In genomic region chr4:136129842-136130241, GRCm38 (mm10) we compare ENCODE assay signal across 22 mouse cellular contexts. TPM values are rescaled to one million over a fixed set of nuclear protein-coding genes. Genes with fewer than 3 reads are reported as not detected.
A peak's percentile ranks its signal among the peaks of the same experiment; 100 is the strongest.
DNase-seq lines count a peak whose midpoint lies in the region; ATAC-seq and TF ChIP-seq lines count a peak whose summit lies in the region.
"Had no signal": no experiment of that assay in that cellular context is flagged by ENCODE, and none has a peak within 500 bp of the region (broad histone marks: within the 10 kb centered on the region; RNA-seq: fewer than 3 reads in every experiment).

No protein-coding gene starts in this region.

- peaks cover 4% of the 10 kb centered on the region; the same call in 1 of the 2 replicates for H3K4me1 ChIP-seq in kidney, adult 2 months (ENCODE audit: control insufficient read depth, insufficient read depth, low read length)
- peaks cover 44% of the 10 kb centered on the region for H3K4me1 ChIP-seq in midbrain, embryonic 10.5 days
- peaks cover 19% of the 10 kb centered on the region for H3K4me1 ChIP-seq in midbrain, embryonic 11.5 days (ENCODE audit: control insufficient read depth, insufficient read depth, low read length)

- TF ChIP-seq CTCF in kidney, adult 2 months (conservative IDR thresholded peaks at IDR 0.05; ENCODE audit: insufficient read depth, insufficient read length, low read depth, low read length), result 0 out of 2 replicates have a peak, but pooled peaks have one; percentile 9

- no peak overlapping the region for H3K4me3 ChIP-seq in kidney, adult 2 months (ENCODE audit: insufficient read depth, low read depth, low read length)
- H3K4me3 ChIP-seq in midbrain, embryonic 10.5 days, result no peak overlapping the region
- H3K4me3 ChIP-seq in midbrain, embryonic 11.5 days (ENCODE audit: low read depth, low read length), result no peak overlapping the region
- H3K4me3 ChIP-seq: embryonic facial prominence, embryonic 15.5 days; heart, embryonic 15.5 days; limb, embryonic 12.5 days; liver, embryonic 15.5 days; neural tube, embryonic 12.5 days had no signal

- peaks cover 9% of the 10 kb centered on the region for H3K9me3 ChIP-seq in midbrain, embryonic 10.5 days (replicated peaks)
- H3K9me3 ChIP-seq in midbrain, embryonic 11.5 days (ENCODE audit: control insufficient read depth, low read length), result peaks cover 3% of the 10 kb centered on the region; the same call in 1 of the 2 replicates
- H3K9me3 ChIP-seq: embryonic facial prominence, embryonic 15.5 days; heart, embryonic 15.5 days; liver, embryonic 15.5 days; neural tube, embryonic 12.5 days had no signal

- TF ChIP-seq POLR2A in kidney, adult 2 months (IDR thresholded peaks at IDR 0.05; ENCODE audit: low read depth, low read length), result no peak

- DNase-seq in kidney, adult 2 months, result no peak
- DNase-seq in kidney, postnatal 10 days, result no peak
- no peak for DNase-seq in midbrain, embryonic 10.5 days (ENCODE audit: low spot score)
- no peak for DNase-seq in midbrain, embryonic 11.5 days (ENCODE audit: low spot score, missing footprints)
- DNase-seq in R1 (ENCODE audit: low read depth, low spot score), result peak; percentile 67
- peak; percentile 41 for DNase-seq in testis, postnatal 10 days (ENCODE audit: low spot score)
- DNase-seq: adrenal gland, postnatal 36 days; cerebellum, adult 2 months; cerebellum, postnatal 36 days; heart, adult 11 months; kidney, adult 8-10 months; kidney, postnatal 4 days; lung, postnatal 36 days; right cerebral cortex, adult 18-20 months; thymus, adult 18-20 months had no signal

- no peaks in the 10 kb centered on the region for H3K27me3 ChIP-seq in kidney, adult 2 months (replicated peaks; ENCODE audit: control insufficient read depth, insufficient read depth, low read length)
- no peaks in the 10 kb centered on the region for H3K27me3 ChIP-seq in midbrain, embryonic 10.5 days (ENCODE audit: low read depth, poor library complexity, severe bottlenecking)
- H3K27me3 ChIP-seq in midbrain, embryonic 11.5 days (ENCODE audit: control insufficient read depth, insufficient read depth, low read length), result no peaks in the 10 kb centered on the region
- H3K27me3 ChIP-seq: embryonic facial prominence, embryonic 15.5 days; heart, embryonic 15.5 days; limb, embryonic 12.5 days; neural tube, embryonic 12.5 days; Patski had no signal

- ATAC-seq in midbrain, embryonic 11.5 days (ENCODE audit: low FRiP score), result no peak
- no peak for ATAC-seq in activated CD4-positive, CD25-positive, alpha-beta regulatory T cell, adult 4 months
- ATAC-seq: Patski had no signal

- H3K36me3 ChIP-seq in kidney, adult 2 months (ENCODE audit: control insufficient read depth, insufficient read depth, low read length), result no peaks in the 10 kb centered on the region
- no peaks in the 10 kb centered on the region for H3K36me3 ChIP-seq in midbrain, embryonic 10.5 days
- no peaks in the 10 kb centered on the region for H3K36me3 ChIP-seq in midbrain, embryonic 11.5 days (ENCODE audit: control insufficient read depth, insufficient read depth, low read length)
- H3K36me3 ChIP-seq: embryonic facial prominence, embryonic 15.5 days; heart, embryonic 15.5 days; limb, embryonic 12.5 days; liver, embryonic 15.5 days; neural tube, embryonic 12.5 days had no signal

- no peak overlapping the region for H3K27ac ChIP-seq in kidney, adult 2 months (ENCODE audit: insufficient read depth, low read depth, low read length)
- 0 out of 2 replicates have a peak overlapping the region, but pooled peaks have one; percentile 67 for H3K27ac ChIP-seq in midbrain, embryonic 10.5 days (replicated peaks)
- no peak overlapping the region for H3K27ac ChIP-seq in midbrain, embryonic 11.5 days (ENCODE audit: low read depth, low read length)
- H3K27ac ChIP-seq: embryonic facial prominence, embryonic 15.5 days; heart, embryonic 15.5 days; limb, embryonic 12.5 days; liver, embryonic 15.5 days; neural tube, embryonic 12.5 days had no signal

- WGBS in kidney, adult 2 months, result 83% methylated on average over 1 of the region's 1 CpGs
- 94% methylated on average over 1 of the region's 1 CpGs for WGBS in midbrain, embryonic 10.5 days
- 92% methylated on average over 1 of the region's 1 CpGs for WGBS in midbrain, embryonic 11.5 days

- no peak overlapping the region for H3K9ac ChIP-seq in midbrain, embryonic 11.5 days (ENCODE audit: low read length)
- H3K9ac ChIP-seq: embryonic facial prominence, embryonic 15.5 days; heart, embryonic 15.5 days; limb, embryonic 12.5 days; liver, embryonic 15.5 days; neural tube, embryonic 12.5 days had no signal

- H3K4me2 ChIP-seq in midbrain, embryonic 11.5 days, result no peak overlapping the region
- H3K4me2 ChIP-seq: embryonic facial prominence, embryonic 15.5 days; heart, embryonic 15.5 days; limb, embryonic 12.5 days; liver, embryonic 15.5 days; neural tube, embryonic 12.5 days had no signal

RNA-seq across cellular contexts. Expression of gene Id3, which starts 13.5 kb away (rescaled TPM):
- polyA plus RNA-seq in kidney, adult 2 months (2012; rRNA removed), result 259 and 289 TPM in 2 replicates
- polyA plus RNA-seq in midbrain, embryonic 10.5 days (2016; fragmentation: Nextera tagmentation; extraction: Ambion mirVana), result 619 and 802 TPM in 2 replicates
- 500 and 543 TPM in 2 replicates for polyA plus RNA-seq in midbrain, embryonic 11.5 days (2014; fragmentation: Nextera tagmentation; extraction: Ambion mirVana)
- 100 to 1,000 TPM; 281 to 355 TPM for polyA plus RNA-seq in activated CD4-positive, CD25-positive, alpha-beta regulatory T cell, adult 4 months (2017; shearing (Covaris generic))

RNA-seq across cellular contexts. Expression of gene E2f2, which starts 42.4 kb away (rescaled TPM):
- polyA plus RNA-seq in kidney, adult 2 months (2012; rRNA removed), result 2.1 and 2.2 TPM in 2 replicates
- 10.3 and 10.8 TPM in 2 replicates for polyA plus RNA-seq in midbrain, embryonic 10.5 days (2016; fragmentation: Nextera tagmentation; extraction: Ambion mirVana)
- 6.8 and 8.0 TPM in 2 replicates for polyA plus RNA-seq in midbrain, embryonic 11.5 days (2014; fragmentation: Nextera tagmentation; extraction: Ambion mirVana)
- 10 to 100 TPM; 22.0 to 34.6 TPM for polyA plus RNA-seq in activated CD4-positive, CD25-positive, alpha-beta regulatory T cell, adult 4 months (2017; shearing (Covaris generic))

Comparison
In these comparisons a context has a peak if more than half of its experiments do, and no peak if none do; other contexts are left out.
1. DNase-seq: peak in R1 (single experiment) and testis, postnatal 10 days (single experiment); none in kidney, adult 2 months (single experiment), kidney, postnatal 10 days (single experiment), midbrain, embryonic 10.5 days (single experiment) and midbrain, embryonic 11.5 days (single experiment).